Mouse (Mus musculus) cerebellum, adult (tissue): ENCODE measurements around the gene Nr1i3.

Experiments
- ATAC-seq: cut with Nextera tagmentation; 2 replicates; pipeline ENCODE4 v1.9.2; 2017; ENCODE audit warnings: mild to moderate bottlenecking, moderate library complexity, mixed read lengths; ENCODE audit not compliant: insufficient number of reproducible peaks, low FRiP score, low TSS enrichment

Gene Nr1i3

DNA sequence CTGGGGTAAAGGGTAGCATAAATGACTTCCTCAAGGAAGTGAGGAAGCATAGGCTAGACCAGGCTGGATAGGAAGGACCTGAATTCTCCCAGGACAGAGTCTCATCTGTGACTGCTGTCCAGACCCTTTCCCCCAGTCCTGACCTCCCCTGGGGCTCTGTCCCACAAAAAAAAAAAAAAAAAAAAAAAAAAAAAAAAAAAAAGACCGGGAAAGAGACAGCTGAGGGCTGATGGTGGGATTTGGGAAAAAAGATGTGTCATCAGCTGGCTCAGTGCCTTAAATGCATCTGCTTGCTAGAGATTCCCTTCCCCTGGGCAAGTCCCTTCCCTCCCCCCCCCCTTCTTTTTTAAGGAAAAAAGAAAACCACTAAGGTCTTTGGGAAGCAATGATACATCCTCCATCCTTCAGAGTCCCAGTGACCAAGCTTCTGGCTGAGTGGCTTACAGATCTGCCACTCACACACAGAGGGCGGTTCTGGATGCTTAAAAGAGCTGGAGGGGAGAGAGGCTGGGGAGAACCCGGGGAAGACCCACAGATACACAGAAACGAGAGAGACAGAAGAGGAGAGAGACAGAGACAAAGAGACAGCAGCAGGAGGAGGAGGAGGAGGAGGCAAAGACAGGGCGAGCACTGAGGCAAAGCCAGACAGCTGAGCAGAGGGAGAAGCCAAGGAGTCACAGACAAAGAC lies 36.3 kb downstream of the Nr1i3 start, which contains the start of gene Adamts4:
Gene Adamts4 (plus strand): TSS at position 509 of the 688 bp plus-strand sequence.
- no peak for ATAC-seq

DNA sequence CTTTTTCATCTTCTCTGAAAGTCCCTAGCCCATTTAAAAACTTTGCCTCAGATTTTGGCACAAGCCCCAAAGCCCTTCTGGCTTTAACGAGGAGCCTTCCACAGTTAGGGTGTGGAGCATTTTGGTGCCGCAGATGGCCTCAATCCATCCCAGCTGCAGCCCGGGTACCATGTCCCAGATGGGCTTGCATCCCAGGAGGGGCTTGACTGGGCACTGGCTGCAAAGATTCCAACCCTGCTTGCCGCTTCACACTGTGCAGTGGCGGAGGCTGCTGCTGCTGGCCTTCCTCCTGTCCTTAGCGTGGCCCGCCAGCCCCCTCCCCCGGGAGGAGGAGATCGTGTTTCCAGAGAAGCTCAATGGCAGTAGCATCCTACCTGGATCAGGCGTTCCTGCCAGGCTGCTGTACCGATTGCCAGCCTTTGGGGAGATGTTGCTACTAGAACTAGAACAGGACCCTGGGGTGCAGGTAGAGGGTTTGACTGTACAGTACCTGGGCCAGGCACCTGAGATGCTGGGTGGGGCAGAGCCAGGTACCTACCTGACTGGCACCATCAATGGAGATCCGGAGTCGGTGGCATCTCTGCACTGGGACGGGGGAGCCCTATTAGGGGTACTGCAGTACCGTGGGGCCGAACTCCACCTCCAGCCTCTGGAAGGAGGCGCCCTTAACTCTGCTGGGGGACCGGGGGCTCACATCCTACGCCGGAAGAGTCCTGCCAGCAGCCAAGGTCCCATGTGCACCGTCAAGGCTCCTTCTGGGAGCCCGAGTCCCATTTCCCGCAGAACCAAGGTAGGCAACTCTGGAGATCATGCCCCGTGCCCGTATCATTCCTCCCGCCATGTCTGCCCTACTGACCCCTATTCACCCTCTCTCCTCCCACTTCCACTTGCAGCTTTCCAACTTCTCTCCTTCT lies 37.2 kb downstream of the Nr1i3 start, which contains the start of gene Ndufs2:
Gene Ndufs2 (minus strand): TSS at position 709 of the 914 bp plus-strand sequence.
- ATAC-seq = no peak

DNA sequence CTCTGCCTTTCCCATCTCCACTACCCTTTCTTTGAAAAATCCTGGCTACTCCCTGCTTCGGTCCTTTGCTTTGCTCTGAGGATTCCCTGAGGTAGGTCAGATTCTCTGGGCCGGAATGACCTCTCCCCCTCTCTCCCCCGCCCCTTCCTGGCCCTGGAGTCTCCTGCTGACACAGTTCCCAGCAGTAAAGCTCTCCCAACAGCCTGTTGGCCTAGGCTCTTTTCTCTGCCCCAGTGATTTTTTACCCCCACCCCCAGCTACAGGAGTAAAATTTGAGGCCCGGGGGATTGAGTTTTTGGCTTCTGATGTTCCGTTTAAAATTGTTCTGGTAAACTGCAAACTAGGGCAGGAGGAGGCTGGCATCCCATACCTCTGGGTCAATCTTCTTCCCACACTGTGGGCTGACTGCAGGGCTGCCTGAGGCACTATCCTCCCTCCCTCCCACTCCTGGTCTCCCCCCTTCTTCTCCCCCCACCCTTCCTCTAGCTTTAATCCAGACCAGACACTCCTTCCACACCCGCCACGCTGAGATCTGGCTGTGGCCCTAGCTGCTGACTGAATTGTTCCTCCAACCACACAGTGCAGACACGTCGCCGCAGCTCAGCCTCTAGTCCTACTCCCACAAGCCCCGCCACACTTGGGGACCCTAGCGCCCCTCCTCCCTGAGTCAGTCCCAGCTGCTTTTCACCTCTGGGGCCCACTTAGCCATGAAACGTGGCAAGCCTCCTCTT lies 38.0 kb downstream of the Nr1i3 start:
- ATAC-seq = no peak

DNA sequence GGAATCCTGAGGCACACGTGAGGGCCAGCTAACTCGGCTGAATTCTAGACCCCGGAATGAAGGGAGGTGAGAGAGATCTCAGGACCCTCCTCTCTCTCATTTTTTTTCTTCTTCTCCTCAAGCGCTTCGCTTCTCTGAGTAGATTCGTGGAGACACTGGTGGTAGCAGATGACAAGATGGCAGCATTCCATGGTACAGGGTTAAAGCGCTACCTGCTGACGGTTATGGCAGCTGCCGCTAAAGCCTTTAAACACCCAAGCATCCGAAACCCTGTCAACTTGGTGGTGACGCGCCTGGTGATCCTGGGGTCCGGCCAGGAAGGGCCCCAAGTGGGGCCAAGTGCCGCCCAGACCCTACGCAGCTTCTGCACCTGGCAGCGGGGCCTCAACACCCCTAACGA lies 38.6 kb downstream of the Nr1i3 start:
- ATAC-seq = no peak

DNA sequence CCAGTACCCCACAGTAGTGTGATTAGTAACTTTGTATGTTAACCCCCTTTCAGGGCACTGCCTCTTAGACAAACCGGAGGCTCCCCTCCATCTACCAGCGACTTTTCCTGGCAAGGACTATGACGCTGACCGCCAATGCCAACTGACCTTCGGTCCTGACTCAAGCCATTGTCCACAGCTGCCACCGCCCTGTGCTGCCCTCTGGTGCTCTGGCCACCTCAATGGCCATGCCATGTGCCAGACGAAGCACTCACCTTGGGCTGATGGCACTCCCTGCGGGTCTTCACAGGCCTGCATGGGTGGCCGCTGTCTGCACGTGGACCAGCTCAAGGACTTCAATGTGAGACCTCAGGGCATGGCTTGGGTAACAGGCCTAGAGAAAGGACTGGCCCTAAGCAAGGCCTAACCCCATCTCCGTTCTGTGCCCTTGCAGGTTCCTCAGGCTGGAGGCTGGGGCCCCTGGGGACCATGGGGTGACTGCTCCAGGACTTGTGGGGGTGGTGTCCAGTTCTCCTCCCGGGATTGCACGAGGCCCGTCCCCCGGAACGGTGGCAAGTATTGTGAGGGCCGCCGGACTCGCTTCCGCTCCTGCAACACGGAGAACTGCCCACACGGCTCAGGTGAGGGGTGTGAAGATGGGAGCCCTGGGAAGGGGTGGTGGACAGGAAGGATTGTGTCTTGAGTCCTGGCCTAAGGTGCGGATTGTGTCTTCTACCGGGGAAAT lies 42.5 kb downstream of the Nr1i3 start:
- no peak for ATAC-seq

DNA sequence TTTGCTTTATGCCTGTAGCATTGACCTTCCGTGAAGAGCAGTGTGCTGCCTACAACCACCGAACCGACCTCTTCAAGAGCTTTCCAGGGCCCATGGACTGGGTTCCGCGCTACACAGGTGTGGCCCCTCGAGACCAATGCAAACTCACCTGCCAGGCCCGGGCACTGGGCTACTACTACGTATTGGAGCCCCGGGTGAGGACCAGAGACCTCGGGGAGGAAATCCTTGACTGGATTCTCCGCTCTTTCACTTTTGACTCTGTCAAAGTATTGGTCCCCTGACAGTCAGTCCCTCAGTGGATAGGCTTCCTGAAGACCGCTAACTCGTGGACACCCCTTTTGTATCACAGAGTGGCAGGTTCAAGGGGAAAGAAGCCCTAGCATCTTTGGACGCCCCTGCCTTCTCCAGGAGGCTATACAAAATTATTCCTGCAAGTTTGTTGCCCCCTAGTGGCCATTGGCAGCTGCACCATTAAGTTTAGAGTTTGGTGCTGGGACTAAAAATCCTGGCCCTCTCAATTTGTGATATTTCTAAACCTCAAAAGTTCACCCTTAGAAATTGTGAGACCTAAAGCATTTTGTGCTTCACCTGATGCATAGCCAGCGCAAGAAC lies 43.3 kb downstream of the Nr1i3 start:
- peak; percentile 46; the same call in 1 of the 2 replicates for ATAC-seq

DNA sequence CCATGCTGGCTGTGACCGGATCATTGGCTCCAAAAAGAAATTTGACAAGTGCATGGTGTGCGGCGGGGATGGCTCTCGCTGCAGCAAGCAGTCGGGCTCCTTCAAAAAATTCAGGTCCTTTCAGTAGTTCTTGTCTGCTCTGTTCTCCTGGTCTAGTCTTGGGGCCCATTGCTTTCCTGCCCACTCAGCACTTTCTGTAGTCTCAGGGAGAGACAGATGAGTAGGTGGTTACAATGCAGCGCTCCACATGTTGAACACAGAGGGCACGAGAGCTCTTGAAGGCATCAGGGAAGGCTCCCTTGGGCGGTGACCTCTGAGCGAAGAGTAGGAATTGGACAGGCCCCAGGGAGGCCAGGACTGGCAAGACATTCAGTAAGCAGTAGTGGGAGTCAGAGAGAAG lies 44.0 kb downstream of the Nr1i3 start:
- ATAC-seq = no peak

DNA sequence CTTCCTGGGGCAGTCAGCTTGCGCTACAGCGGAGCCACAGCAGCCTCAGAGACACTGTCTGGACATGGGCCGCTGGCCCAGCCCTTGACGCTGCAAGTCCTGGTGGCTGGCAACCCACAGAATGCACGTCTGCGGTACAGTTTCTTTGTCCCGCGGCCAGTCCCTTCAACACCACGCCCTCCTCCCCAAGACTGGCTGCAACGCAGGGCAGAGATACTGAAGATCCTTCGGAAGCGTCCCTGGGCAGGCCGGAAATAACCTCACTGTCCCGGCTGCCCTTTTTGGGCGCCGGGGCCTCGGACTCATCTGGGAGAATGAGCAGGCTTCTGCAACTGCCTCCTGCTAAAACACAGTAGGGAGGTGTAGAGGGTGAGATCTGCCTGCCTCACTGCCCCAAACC lies 45.2 kb downstream of the Nr1i3 start:
- no peak for ATAC-seq

DNA sequence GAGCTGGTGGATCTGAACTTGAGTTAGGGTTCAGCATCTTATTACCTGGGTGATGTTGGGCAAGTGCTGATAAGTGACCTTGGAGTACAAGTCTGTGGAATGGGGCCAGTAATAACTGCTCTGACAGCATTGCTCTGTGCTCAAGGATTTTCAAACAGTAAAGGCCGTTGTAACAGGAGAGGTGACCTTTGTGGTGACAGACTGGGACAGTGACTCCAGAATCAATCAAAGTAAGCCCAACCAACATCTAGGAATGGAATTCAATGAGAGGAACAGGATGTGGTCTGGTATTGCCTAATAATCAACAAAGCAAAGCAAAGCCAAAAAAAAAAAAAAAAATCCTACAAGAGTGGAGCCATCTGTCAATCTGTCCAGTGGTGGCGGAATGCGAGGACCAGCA lies 46.5 kb downstream of the Nr1i3 start:
- ATAC-seq = no peak

DNA sequence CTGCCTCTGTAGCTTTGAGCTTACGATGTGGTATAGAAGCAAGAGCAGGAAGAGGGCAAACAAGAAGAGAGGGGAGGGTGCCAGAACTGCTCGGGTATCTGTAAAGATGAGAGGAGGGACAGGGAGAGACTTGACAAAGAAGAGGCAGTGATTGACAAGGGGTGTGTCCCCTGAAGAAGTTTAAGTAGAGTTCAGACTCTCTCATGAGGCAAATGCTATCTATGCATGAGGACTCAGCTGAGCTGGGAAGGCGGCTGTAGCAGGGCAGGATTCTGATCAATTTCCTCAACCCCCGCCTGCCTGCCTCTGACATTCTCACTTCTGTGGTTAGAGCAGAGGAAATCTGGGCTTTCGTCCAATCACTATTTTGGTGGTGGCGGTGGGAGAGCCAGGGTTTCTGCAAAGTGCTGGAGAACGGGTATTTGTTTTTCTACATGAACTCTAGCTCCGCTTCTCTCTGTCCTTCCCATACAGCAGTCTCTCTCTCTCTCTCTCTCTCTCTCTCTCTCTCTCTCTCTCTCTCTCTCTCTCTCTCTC lies 48.9 kb downstream of the Nr1i3 start:
- peak; percentile 53; the same call in 1 of the 2 replicates for ATAC-seq

DNA sequence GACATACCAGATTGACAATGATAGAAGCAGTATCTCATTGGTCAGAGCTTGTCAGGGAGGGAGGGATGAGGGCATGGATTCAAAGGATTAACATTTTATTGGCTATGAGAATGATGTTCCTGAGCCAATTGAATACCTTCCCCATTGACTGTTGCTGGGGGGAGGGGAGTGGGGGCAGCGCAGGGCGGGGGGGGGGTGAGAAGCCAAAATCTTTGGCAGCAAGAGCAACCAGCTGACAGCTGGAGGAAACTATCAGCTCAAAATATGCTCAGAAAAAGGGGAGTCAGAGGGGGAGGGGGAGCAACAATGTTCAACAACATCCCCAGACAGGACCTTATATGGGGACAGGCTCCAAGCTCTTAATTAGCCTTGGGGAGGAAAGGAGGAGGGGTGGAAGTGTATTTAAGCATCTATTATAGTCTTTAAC lies 49.4 kb downstream of the Nr1i3 start:
- no peak for ATAC-seq

DNA sequence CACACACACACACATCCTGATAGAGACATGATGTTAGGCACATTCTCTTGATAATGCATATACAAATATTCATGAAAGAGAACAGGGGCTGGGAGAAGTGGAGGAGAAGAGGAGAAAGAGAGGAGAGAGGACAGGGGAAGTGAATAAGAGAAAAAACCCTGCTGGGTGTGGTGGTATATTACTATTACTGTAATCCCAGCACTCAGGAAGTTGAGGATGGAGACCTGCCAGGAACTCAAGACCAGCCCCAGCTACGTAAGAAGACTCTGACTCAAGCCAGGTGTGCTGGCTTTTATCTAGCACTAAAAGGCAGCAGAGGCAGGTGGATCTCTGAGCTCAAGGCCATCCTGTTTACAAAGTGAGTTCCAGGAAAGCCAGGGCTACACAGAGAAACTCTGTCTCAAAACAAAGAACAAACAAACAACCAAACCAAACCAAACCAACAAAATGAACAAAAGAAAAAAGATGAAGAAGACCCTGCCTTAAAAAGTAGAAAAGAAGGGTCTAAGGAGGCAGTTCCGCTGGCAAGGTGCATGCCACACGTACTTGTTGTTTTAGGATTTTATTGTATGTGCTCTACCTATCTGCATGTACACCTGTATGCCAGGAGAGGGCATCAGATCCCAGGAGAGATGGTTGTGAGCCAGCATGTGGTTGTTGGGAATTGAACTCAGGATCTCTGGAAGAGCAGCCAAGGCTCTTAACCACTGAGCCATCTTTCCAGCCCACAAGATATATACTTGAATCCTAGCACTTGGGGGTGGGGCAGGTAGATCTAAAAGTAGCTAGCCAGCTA lies 50.1 kb downstream of the Nr1i3 start:
- ATAC-seq = no peak

DNA sequence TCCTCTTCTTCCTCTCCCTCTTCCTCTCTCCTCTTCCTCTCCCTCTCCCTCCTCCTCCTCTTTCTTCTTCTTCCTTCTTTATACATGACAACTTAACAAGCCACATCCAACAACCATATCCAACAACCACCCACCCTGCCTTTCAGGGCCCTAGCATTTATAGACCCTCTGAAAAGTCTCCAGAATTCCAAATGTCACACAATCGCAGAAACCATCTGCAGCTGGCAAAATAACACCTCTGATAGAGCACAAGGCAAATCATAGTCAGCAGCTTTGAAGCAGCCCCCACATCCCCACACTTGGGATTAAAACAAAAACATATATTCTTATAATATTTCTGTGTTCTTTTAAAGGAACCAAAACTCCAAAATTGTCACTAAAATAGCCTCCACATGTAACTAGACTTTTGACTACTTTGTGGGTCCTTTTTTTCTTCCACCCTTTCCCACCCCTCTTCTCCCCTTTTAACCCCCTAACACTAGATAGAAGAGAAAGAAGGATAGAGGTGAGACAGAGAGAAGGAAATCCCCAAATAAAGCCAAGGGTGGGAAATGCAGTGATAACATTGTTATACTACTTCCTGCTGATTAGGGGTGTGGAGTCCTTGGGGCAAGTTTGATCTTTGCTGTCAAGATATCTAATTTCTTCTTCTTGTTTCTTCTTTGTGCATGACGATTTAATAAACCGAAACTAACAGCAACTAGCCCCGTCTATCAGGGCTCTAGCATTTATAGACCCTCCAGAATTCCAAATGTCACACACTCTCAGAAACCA lies 52.4 kb downstream of the Nr1i3 start:
- no peak for ATAC-seq

DNA sequence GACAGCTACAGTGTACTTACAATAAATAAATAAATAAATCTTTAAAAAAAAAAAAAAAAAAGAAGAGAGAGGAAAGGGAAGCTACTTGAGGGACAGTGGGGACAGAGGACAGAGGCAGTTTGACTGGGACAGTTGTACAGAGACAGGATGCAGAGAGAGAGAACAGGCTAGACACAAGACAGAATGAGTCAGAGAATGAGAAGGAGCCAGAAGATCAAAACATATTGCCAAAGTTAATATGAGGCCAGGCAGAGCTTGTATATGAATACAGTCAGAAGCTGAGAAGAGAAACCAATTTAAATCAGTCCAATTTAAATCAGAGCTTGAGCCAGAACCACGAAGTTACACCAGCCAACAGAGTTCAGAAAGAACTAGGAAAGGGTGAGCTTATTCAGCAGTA lies 54.6 kb downstream of the Nr1i3 start:
- no peak for ATAC-seq

DNA sequence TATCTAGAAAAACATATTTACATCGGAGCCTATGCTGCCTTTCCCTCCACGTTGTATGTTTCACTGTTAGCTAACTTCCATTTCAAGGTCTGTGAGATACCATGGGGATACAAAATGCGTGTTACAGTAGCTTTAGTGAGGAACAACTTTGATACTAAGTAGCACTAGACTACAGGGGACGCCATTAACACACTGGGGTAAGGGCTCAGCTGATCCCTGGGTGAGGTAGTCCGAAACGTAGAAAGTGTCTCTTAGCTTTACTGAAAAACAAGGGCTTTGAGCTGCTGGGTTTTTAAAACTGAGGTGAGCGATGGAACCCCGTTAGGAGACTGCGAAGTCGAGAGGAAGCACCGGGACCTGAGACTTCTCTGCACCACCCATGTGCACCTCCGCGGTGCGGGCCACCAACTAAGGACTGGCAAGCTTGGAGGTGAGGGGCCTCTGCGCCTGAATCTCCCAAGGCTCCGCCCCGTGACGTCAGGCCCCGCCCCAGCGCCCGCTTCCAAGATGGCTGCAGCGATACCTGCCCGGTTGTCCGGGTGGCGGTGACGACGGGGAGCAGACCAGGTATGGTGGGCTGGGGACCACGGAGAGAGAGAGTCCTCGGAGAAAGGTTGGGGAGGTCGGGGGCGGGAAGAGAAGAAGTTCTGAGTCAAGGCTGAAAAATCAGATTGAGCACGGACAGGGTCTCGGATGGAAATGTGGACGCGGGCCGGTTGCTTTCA lies 56.2 kb downstream of the Nr1i3 start, which contains the start of gene B4galt3:
Gene B4galt3 (plus strand): TSS at position 481 of the 725 bp plus-strand sequence.
- ATAC-seq = peak; percentile 96
